Mouse (Mus musculus) intestine, embryonic 14.5 days (tissue): ENCODE results near the gene Trib2. TPM values are rescaled to one million over a fixed set of nuclear protein-coding genes. Genes with fewer than 3 reads are reported as not detected.

Experiments used
- ATAC-seq: fragments of 200-750 bp; cut with Nextera tagmentation; replicated peaks from 2 replicates; pipeline ENCODE4 v1.8.0; 2017; ENCODE audit warnings: low read depth, moderate number of reproducible peaks, moderate TSS enrichment, moderate library complexity; ENCODE audit not compliant: low FRiP score, low TSS enrichment
- DNase-seq: peaks from one replicate; pipeline ENCODE4 v3.0.0-alpha.2; 2018; ENCODE audit warnings: low spot score
- H3K27ac ChIP-seq: fragments of 300-500 bp; sonication (generic); 2 replicates; pipeline ENCODE4 v1.5.1; 2014; ENCODE audit warnings: low read depth, mild to moderate bottlenecking, control low read depth
- H3K27me3 ChIP-seq: fragments of 300-500 bp; sonication (generic); replicated peaks from 2 replicates; pipeline ENCODE4 v1.6.1; 2014; ENCODE audit warnings: low read length, control low read depth; ENCODE audit not compliant: control insufficient read depth, insufficient read depth
- H3K36me3 ChIP-seq: fragments of 300-500 bp; sonication (generic); 2 replicates; pipeline ENCODE4 v1.6.1; 2014; ENCODE audit warnings: low read length, control low read depth; ENCODE audit not compliant: control insufficient read depth, insufficient read depth
- H3K4me1 ChIP-seq: fragments of 300-500 bp; sonication (generic); replicated peaks from 2 replicates; pipeline ENCODE4 v1.6.1; 2014; ENCODE audit warnings: low read length, control low read depth, mixed read lengths; ENCODE audit not compliant: control insufficient read depth, insufficient read depth
- H3K4me2 ChIP-seq: fragments of 300-500 bp; sonication (generic); 2 replicates; pipeline ENCODE4 v1.6.1; 2014; ENCODE audit warnings: low read length
- H3K4me3 ChIP-seq: fragments of 300-500 bp; sonication (generic); 2 replicates; pipeline ENCODE4 v1.5.1; 2014; ENCODE audit warnings: low read depth, low read length, control low read depth, mixed read lengths
- H3K9ac ChIP-seq: fragments of 300-500 bp; sonication (generic); 2 replicates; pipeline ENCODE4 v1.6.1; 2014; ENCODE audit warnings: mild to moderate bottlenecking, low read length
- H3K9me3 ChIP-seq: fragments of 300-500 bp; sonication (generic); 2 replicates; pipeline ENCODE4 v1.6.1; 2016; ENCODE audit warnings: low read length, control low read depth; ENCODE audit not compliant: control insufficient read depth
- WGBS: fragments of 180-500 bp; shearing (Covaris S2); extraction: QIAGEN DNeasy Blood & Tissue Kit; methylation state at CpG from one replicate; pipeline ENCODE4 v1.1.7; 2014; 5-methylcytosine and 5-hydroxymethylcytosine counted together
- microRNA-seq: library from miRNA; unstranded; fragments of <30 nt; microRNA quantifications from one replicate; pipeline ENCODE4, GENCODE M21; 2016
- polyA plus RNA-seq: library from polyadenylated mRNA; unstranded; fragments of >200 nt; fragmentation: Nextera tagmentation; extraction: Ambion mirVana; gene quantifications from 2 replicates; pipeline ENCODE4 v1.2.1, GENCODE M21; 2014

The Trib2 gene
- polyA plus RNA-seq, 1 experiment from 2014 or later, result 26.5 TPM

DNA sequence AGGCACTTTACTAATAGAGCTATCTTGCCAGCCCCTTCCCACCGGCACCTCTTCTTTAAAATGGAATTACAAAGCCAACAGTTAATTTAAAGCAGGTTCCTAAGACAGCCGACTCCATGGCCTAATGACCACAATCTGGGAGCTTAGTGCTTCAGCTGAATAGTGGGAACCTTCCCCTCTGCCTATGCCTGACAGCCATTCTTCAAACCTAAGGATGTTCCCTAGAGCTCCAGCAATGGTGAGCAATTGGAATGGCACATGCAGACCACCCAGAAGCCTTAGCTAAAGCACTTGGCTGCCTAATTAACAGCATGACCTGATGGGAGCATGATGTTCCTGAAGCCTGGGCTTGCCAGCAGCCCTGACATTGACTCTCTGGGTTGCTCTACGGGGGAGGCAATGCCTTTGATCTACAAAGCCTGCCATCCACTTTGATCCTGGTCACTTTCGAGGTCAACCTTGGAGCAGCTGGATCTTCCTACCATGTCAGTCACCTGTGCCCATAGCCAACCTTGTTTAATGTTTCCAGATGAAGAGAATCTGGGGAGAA lies 67.0 kb downstream of the Trib2 start:
- H3K9me3 ChIP-seq, result no peaks in the 10 kb centered on the region
- no peak overlapping the region for H3K9ac ChIP-seq
- H3K36me3 ChIP-seq, result no peaks in the 10 kb centered on the region
- no peak overlapping the region for H3K4me2 ChIP-seq
- DNase-seq (no peak), ATAC-seq (no peak)
- H3K27ac ChIP-seq, result no peak overlapping the region
- peaks cover 3% of the 10 kb centered on the region; the same call in 1 of the 2 replicates for H3K4me1 ChIP-seq
- H3K27me3 ChIP-seq, result no peaks in the 10 kb centered on the region
- H3K4me3 ChIP-seq, result no peak overlapping the region
- WGBS, result 45% methylated on average over 4 of the region's 4 CpGs

GRCm38 (mm10) chr12:15745752-15746151 lies 71.0 kb downstream of the Trib2 start:
- no peaks in the 10 kb centered on the region for H3K27me3 ChIP-seq
- DNase-seq (no peak), ATAC-seq (no peak)
- no peak overlapping the region for H3K27ac ChIP-seq
- H3K4me2 ChIP-seq, result no peak overlapping the region
- H3K36me3 ChIP-seq, result no peaks in the 10 kb centered on the region
- no peak overlapping the region for H3K4me3 ChIP-seq
- 61% methylated on average over 10 of the region's 10 CpGs for WGBS
- no peaks in the 10 kb centered on the region for H3K9me3 ChIP-seq
- peaks cover 3% of the 10 kb centered on the region; the same call in 1 of the 2 replicates for H3K4me1 ChIP-seq
- no peak overlapping the region for H3K9ac ChIP-seq

Small RNAs within 50 kb of the gene (microRNA-seq; reads per million reads assigned to microRNA genes)
- not detected for gene Mir6387
